Mouse (Mus musculus) midbrain, embryonic 14.5 days (tissue): ENCODE results near the gene Aff1. TPM values are rescaled to one million over a fixed set of nuclear protein-coding genes. Genes with fewer than 3 reads are reported as not detected.
A peak's percentile ranks its signal among the peaks of the same experiment; 100 is the strongest.

Experiments used
- ATAC-seq: fragments of 200-750 bp; cut with Nextera tagmentation; 2 replicates; pipeline ENCODE4 v1.8.0; 2017; ENCODE audit warnings: moderate number of reproducible peaks, moderate library complexity; ENCODE audit not compliant: low FRiP score, low TSS enrichment
- DNase-seq: peaks from one replicate; pipeline ENCODE4 v3.0.0-alpha.2; 2015
- H3K27ac ChIP-seq: fragments of 300-500 bp; sonication (generic); replicated peaks from 2 replicates; pipeline ENCODE4 v1.5.1; 2014; ENCODE audit warnings: mild to moderate bottlenecking, low read depth, low read length, moderate library complexity
- H3K27me3 ChIP-seq: fragments of 300-500 bp; sonication (generic); 2 replicates; pipeline ENCODE4 v1.6.1; 2014; ENCODE audit warnings: low read length, control low read depth, mixed read lengths; ENCODE audit not compliant: control insufficient read depth, insufficient read depth
- H3K36me3 ChIP-seq: fragments of 300-500 bp; sonication (generic); 2 replicates; pipeline ENCODE4 v1.6.1; 2014; ENCODE audit warnings: low read length, control low read depth; ENCODE audit not compliant: control insufficient read depth, insufficient read depth
- H3K4me1 ChIP-seq: fragments of 300-500 bp; sonication (generic); 2 replicates; pipeline ENCODE4 v1.6.1; 2014; ENCODE audit warnings: mild to moderate bottlenecking, antibody characterized with exemption, low read length, control low read depth; ENCODE audit not compliant: control insufficient read depth, insufficient read depth
- H3K4me2 ChIP-seq: fragments of 300-500 bp; sonication (generic); 2 replicates; pipeline ENCODE4 v1.6.1; 2014; ENCODE audit warnings: mild to moderate bottlenecking, low read length, moderate library complexity
- H3K4me3 ChIP-seq: fragments of 300-500 bp; sonication (generic); replicated peaks from 2 replicates; pipeline ENCODE4 v1.5.1; 2014; ENCODE audit warnings: low read depth, low read length
- H3K9ac ChIP-seq: fragments of 300-500 bp; sonication (generic); replicated peaks from 2 replicates; pipeline ENCODE4 v1.6.1; 2014; ENCODE audit warnings: mild to moderate bottlenecking, low read length, moderate library complexity
- H3K9me3 ChIP-seq: fragments of 300-500 bp; sonication (generic); 2 replicates; pipeline ENCODE4 v1.6.1; 2016; ENCODE audit warnings: low read length, control low read depth, mixed read lengths; ENCODE audit not compliant: control insufficient read depth
- WGBS: fragments of 180-500 bp; shearing (Covaris S2); extraction: QIAGEN DNeasy Blood & Tissue Kit; methylation state at CpG from one replicate; pipeline ENCODE4 v1.1.7; 2014; 5-methylcytosine and 5-hydroxymethylcytosine counted together
- polyA plus RNA-seq: library from polyadenylated mRNA; unstranded; fragments of >200 nt; fragmentation: Nextera tagmentation; extraction: Ambion mirVana; gene quantifications from 2 replicates; pipeline ENCODE4 v1.2.1, GENCODE M21; 2014

Aff1 gene
- polyA plus RNA-seq, 1 experiment from 2014 or later, result 2.6 TPM

DNA sequence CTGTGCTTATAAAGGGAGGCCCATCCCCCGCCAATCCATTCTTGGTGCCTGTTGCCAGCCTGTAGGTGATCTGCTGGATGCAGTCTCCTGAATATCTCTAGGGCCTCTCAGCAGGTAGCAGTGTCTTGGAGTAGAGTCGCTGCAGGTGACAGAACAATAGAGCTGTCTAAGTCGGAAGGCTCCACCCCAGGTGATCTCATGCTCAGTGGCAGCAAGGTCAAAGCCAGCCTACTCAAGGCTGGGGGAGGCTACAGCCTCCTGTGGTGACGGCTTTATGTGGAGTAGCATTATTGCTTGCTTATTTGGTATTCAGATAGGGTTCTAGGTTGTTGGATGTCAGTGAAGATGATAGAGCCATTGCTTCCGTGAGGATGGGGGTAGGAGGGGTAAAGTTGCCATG, 121.1 kb downstream of the Aff1 start:
- H3K9ac ChIP-seq, result no peak overlapping the region
- no peaks in the 10 kb centered on the region for H3K36me3 ChIP-seq
- no peaks in the 10 kb centered on the region for H3K27me3 ChIP-seq
- H3K4me3 ChIP-seq, result no peak overlapping the region
- ATAC-seq, result no peak
- no peak overlapping the region for H3K4me2 ChIP-seq
- no peak overlapping the region for H3K27ac ChIP-seq
- 61% methylated on average over 5 of the region's 5 CpGs for WGBS
- H3K4me1 ChIP-seq, result no peaks in the 10 kb centered on the region
- no peak for DNase-seq
- no peaks in the 10 kb centered on the region for H3K9me3 ChIP-seq

DNA sequence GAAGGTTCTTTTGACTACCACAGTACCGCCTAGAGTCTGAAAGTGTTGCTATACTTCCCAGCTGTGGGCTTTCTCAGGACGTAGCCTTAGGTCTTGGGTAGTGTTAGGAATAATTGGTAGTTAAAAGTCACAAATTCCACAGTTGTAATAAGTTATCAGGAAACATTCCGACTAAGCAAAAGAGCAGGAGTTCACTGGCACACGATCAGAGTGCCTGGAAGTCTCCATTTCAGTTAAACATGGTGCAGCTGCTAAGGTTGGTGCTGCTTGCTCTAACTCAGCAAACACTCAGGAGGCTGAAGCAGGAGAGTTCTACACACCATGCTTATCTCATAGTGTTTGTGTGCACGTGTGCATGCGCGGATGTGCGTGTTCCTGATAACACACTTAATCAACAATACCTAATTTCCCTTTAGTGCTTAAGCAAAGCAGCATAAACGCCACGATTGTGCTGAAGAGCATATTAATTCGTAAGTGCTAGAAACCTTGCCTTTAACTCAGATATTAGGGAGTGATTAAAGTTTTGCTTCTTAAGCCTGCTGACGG, 121.9 kb downstream of the Aff1 start:
- no peaks in the 10 kb centered on the region for H3K9me3 ChIP-seq
- WGBS, result 93% methylated on average over 12 of the region's 12 CpGs
- no peak for ATAC-seq
- no peak overlapping the region for H3K4me3 ChIP-seq
- H3K4me2 ChIP-seq, result no peak overlapping the region
- no peak for DNase-seq
- H3K9ac ChIP-seq, result no peak overlapping the region
- no peaks in the 10 kb centered on the region for H3K27me3 ChIP-seq
- no peaks in the 10 kb centered on the region for H3K36me3 ChIP-seq
- H3K4me1 ChIP-seq, result no peaks in the 10 kb centered on the region
- no peak overlapping the region for H3K27ac ChIP-seq

DNA sequence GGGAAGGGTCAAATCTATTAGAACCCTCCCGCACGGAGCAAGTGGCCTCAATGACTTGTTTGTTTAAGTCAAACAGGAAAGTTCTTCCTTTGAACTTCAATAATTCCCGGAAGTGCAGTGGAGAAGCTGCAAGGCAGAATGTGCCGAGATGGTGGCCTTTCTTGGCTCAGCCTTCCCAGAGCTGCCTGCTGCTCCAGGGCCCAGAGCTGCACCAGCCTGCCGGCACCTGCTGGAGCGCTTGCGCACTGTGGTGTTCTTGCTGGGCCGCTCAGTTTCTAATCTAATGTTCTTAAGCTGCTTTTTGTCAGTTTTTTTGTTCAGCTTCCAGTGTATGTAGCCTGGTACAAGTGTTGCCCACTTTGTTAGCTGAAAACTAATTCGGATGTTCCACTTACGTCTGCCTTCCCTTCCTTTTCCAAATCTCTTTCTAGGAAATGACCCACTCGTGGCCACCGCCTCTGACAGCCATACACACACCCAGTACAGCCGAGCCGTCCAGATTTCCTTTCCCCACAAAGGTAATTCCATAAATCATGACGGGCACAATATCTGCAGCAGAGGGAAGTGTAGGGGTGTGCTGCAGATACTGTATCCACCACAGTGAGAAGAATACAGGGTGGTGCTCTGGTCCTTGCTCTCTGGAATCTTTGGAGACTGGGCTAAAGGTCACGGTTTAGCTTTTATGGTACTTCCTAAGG, 122.5 kb downstream of the Aff1 start:
- Histone ChIP-seq H3K4me3 (no peak overlapping the region), H3K9ac (no peak overlapping the region), H3K27ac (no peak overlapping the region; the same call in 1 of the 2 replicates), H3K4me2 (no peak overlapping the region), H3K27me3 (no peaks in the 10 kb centered on the region), H3K9me3 (no peaks in the 10 kb centered on the region), H3K4me1 (no peaks in the 10 kb centered on the region), H3K36me3 (no peaks in the 10 kb centered on the region)
- 62% methylated on average over 16 of the region's 16 CpGs for WGBS
- ATAC-seq (no peak), DNase-seq (peak; percentile 35)

DNA sequence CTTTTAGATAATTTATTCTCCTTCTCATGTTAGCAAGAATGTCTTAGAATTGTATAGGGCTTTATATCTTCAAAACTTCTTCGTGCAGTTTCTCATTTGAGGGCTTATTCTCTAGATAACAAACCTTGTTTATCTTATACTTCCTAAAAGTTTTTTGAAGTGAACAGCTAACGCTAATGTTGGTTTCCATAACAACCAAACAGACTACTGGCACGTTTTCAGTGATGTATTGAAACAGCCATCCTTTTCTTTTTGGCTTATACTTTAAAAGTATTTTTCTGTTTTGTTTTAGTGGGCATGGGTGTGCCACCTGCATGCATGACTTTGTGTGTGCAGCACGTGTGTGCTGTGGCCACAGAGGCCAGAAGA, 123.1 kb downstream of the Aff1 start:
- Histone ChIP-seq H3K27ac (no peak overlapping the region), H3K27me3 (no peaks in the 10 kb centered on the region), H3K9ac (no peak overlapping the region), H3K4me2 (no peak overlapping the region), H3K9me3 (no peaks in the 10 kb centered on the region), H3K36me3 (no peaks in the 10 kb centered on the region), H3K4me3 (no peak overlapping the region), H3K4me1 (no peaks in the 10 kb centered on the region)
- DNase-seq (no peak), ATAC-seq (no peak)
- 69% methylated on average over 4 of the region's 4 CpGs for WGBS

DNA sequence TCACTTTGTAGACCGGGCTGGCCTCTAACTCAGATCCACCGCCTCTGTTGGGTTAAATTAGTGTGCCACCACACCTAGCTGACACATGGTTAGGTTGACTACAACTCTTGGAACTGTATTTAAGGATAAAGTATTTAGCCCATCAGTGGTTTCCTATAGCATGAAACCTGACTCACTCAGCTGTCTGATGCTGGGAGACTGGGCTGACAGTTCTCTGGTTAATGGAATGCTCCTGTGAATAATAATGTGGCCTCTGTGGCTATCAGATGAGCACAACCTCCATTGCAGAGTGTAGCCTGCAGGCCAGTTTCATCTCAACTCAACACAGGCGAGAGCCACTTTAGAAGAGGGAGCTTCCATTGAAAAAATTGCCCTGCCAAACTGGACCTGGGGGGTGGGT, 124.5 kb downstream of the Aff1 start:
- WGBS, result 84% methylated on average over 3 of the region's 3 CpGs
- Histone ChIP-seq H3K27ac (no peak overlapping the region), H3K9ac (no peak overlapping the region), H3K4me3 (no peak overlapping the region), H3K9me3 (no peaks in the 10 kb centered on the region), H3K4me2 (no peak overlapping the region), H3K36me3 (no peaks in the 10 kb centered on the region), H3K27me3 (no peaks in the 10 kb centered on the region), H3K4me1 (no peaks in the 10 kb centered on the region)
- DNase-seq, result no peak
- ATAC-seq, result no peak

DNA sequence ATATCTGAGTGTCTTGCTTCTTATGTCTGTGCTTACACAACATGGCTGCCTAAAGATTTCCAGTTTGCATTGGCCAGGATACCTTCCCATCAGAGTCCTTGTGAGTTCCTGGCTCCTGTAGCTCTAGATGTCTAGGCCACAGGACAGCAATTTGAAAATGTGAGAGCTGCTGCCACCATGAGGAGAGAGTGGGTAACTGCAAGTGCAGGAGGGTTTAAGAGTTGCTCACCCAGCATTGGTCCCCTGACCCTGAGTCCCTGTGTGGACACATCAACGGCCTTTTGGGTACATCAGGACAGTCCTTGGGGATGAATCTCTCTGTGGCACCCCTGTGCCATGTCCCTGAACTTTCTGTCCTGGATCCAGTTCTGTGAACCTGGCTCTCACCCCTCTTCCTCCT, 125.6 kb downstream of the Aff1 start:
- no peak overlapping the region for H3K27ac ChIP-seq

DNA sequence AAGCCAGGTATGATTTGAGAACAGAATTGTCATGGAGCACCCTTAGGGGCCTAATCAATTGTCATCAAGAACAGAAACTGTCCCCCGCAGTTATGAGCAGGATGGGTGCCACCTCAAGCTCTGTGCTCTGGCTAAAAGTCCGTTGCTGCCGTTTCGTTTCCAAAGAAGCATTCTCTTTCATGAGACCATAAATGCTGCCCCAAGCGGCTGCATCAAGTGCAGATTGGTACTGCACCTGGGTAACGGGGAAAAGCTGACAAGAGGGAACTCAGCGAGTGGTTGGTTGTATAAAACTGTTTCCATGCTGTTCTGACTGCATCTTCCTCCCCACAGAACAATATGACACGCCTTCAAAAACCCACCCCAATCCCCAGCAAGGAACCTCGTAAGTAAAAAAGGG, 126.4 kb downstream of the Aff1 start:
- no peaks in the 10 kb centered on the region for H3K9me3 ChIP-seq
- no peaks in the 10 kb centered on the region for H3K4me1 ChIP-seq
- DNase-seq (no peak), ATAC-seq (no peak)
- 88% methylated on average over 9 of the region's 9 CpGs for WGBS
- H3K4me2 ChIP-seq, result no peak overlapping the region
- H3K9ac ChIP-seq, result no peak overlapping the region
- H3K36me3 ChIP-seq, result no peaks in the 10 kb centered on the region
- no peak overlapping the region for H3K27ac ChIP-seq
- H3K27me3 ChIP-seq, result no peaks in the 10 kb centered on the region
- H3K4me3 ChIP-seq, result no peak overlapping the region

More for the DNA sequence above, 125.6 kb downstream of the Aff1 start:
- H3K9ac ChIP-seq, result no peak overlapping the region
- no peaks in the 10 kb centered on the region for H3K36me3 ChIP-seq
- no peaks in the 10 kb centered on the region for H3K27me3 ChIP-seq
- H3K4me3 ChIP-seq, result no peak overlapping the region
- H3K9me3 ChIP-seq, result no peaks in the 10 kb centered on the region
- H3K4me1 ChIP-seq, result no peaks in the 10 kb centered on the region
- WGBS, result 19% methylated on average over 1 of the region's 1 CpGs
- ATAC-seq, result peak; percentile 50
- no peak overlapping the region for H3K4me2 ChIP-seq
- DNase-seq, result peak; percentile 85

DNA sequence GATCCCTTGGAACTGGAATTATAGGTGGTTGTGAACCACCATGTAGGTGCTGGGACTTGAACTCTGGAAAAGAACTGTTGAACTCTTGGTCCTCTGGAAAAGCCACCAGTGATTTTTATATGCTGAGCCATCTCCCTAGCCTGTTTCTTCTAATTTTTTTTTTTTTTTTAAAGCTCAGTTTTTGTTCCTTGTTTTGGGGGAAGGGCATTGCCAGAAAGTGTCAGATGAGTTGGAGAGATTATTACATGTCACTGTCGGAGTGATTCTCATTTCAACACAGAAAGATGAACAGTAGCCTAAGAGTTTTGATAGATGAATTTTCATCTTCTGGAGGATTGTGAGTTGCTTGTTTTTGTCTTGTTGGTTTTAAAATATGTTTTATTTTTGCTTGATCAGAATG, 127.5 kb downstream of the Aff1 start:
- 96% methylated on average over 1 of the region's 1 CpGs for WGBS
- ATAC-seq, result no peak
- no peak overlapping the region for H3K4me2 ChIP-seq
- H3K27ac ChIP-seq, result no peak overlapping the region
- H3K9me3 ChIP-seq, result no peaks in the 10 kb centered on the region
- no peak for DNase-seq
- no peaks in the 10 kb centered on the region for H3K27me3 ChIP-seq
- H3K9ac ChIP-seq, result no peak overlapping the region
- H3K4me1 ChIP-seq, result no peaks in the 10 kb centered on the region
- H3K4me3 ChIP-seq, result no peak overlapping the region
- no peaks in the 10 kb centered on the region for H3K36me3 ChIP-seq

DNA sequence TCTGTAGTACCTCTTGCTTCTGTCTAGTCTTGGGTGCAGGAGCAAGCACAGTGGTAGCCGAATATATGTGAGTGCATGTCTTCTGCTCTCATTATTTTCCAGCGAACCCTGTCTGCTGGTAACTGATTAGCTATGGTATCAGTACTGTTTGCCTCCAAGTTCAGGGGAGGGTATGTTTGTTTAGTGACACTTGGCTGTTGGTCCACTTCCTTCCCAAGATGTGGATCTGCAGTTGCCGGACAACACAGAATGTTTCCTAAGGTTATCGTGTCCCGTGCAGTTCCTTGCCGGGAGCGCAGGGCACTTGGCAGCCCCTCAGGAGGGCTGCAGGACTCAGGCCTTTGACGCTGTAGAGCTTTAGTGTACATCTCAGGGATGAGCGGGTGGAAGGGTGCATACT, 128.9 kb downstream of the Aff1 start:
- Histone ChIP-seq H3K4me2 (no peak overlapping the region), H3K9me3 (no peaks in the 10 kb centered on the region), H3K4me1 (no peaks in the 10 kb centered on the region), H3K4me3 (no peak overlapping the region), H3K9ac (no peak overlapping the region), H3K27me3 (no peaks in the 10 kb centered on the region), H3K36me3 (no peaks in the 10 kb centered on the region), H3K27ac (no peak overlapping the region)
- ATAC-seq (no peak), DNase-seq (no peak)
- 89% methylated on average over 9 of the region's 9 CpGs for WGBS
